27 mouse cellular contexts compared by ENCODE assay signal in the genomic region with DNA sequence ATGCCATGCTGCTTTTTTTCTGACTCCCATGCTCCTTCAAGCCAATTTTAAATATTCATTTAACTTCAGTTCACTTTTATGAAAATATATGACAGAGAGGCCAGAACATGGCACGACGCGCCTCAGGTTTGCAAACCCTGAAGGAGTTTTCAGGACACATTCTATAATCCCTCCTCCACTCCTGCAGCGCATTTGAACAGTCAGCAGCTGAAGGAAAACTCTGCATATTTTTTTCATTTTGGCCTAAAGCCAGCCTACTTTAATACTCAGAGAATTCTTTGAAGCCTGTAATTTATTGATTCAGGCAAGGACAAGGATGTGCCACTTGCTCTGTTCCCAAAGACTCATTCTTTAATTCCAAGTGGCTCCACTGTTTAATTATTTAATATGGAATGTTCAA.
DNase-seq lines count a peak whose midpoint lies in the region; ATAC-seq and TF ChIP-seq lines count a peak whose summit lies in the region.
"Had no signal": no experiment of that assay in that cellular context is flagged by ENCODE, and none has a peak within 500 bp of the region (broad histone marks: within the 10 kb centered on the region; RNA-seq: fewer than 3 reads in every experiment).

No protein-coding gene starts in this region.

- 87% methylated on average over 4 of the region's 4 CpGs for WGBS in hindbrain, embryonic 14.5 days
- WGBS in hindbrain, embryonic 11.5 days, result 91% methylated on average over 4 of the region's 4 CpGs
- 63% methylated on average over 4 of the region's 4 CpGs for WGBS in lung, postnatal 0 days

- no peaks in the 10 kb centered on the region for H3K4me1 ChIP-seq in hindbrain, embryonic 14.5 days (replicated peaks; ENCODE audit: control insufficient read depth, insufficient read depth, low read length)
- H3K4me1 ChIP-seq in hindbrain, embryonic 11.5 days (replicated peaks; ENCODE audit: control insufficient read depth, insufficient read depth, low read length), result no peaks in the 10 kb centered on the region
- no peaks in the 10 kb centered on the region for H3K4me1 ChIP-seq in lung, postnatal 0 days (ENCODE audit: insufficient read depth, low read depth, low read length)
- H3K4me1 ChIP-seq: embryonic facial prominence, embryonic 12.5 days; forebrain, embryonic 13.5 days; hindbrain, embryonic 15.5 days; intestine, embryonic 15.5 days; neural tube, embryonic 13.5 days had no signal

- H3K4me2 ChIP-seq in hindbrain, embryonic 14.5 days (replicated peaks), result no peak overlapping the region
- H3K4me2 ChIP-seq in hindbrain, embryonic 11.5 days (replicated peaks; ENCODE audit: low read depth, low read length), result no peak overlapping the region
- H3K4me2 ChIP-seq in lung, postnatal 0 days (replicated peaks; ENCODE audit: low read depth, low read length), result no peak overlapping the region
- H3K4me2 ChIP-seq: embryonic facial prominence, embryonic 12.5 days; forebrain, embryonic 13.5 days; hindbrain, embryonic 15.5 days; intestine, embryonic 15.5 days; liver, embryonic 11.5 days; neural tube, embryonic 13.5 days had no signal

- TF ChIP-seq CTCF in lung, postnatal 0 days (IDR thresholded peaks at IDR 0.05), result no peak
- TF ChIP-seq CTCF in brain, embryonic 14.5 days (IDR thresholded peaks at IDR 0.05; ENCODE audit: borderline replicate concordance, extremely low read depth, insufficient read depth, insufficient read length), result no peak

- H3K36me3 ChIP-seq in hindbrain, embryonic 14.5 days (replicated peaks; ENCODE audit: control insufficient read depth, insufficient read depth), result no peaks in the 10 kb centered on the region
- H3K36me3 ChIP-seq in hindbrain, embryonic 11.5 days (ENCODE audit: control insufficient read depth, insufficient read depth, low read length), result no peaks in the 10 kb centered on the region
- no peaks in the 10 kb centered on the region for H3K36me3 ChIP-seq in lung, postnatal 0 days (ENCODE audit: insufficient read depth, low read length)
- H3K36me3 ChIP-seq: embryonic facial prominence, embryonic 12.5 days; hindbrain, embryonic 15.5 days; intestine, embryonic 15.5 days; neural tube, embryonic 13.5 days had no signal

- TF ChIP-seq EP300 in lung, postnatal 0 days (IDR thresholded peaks at IDR 0.05), result no peak

- no peaks in the 10 kb centered on the region for H3K27me3 ChIP-seq in hindbrain, embryonic 14.5 days (ENCODE audit: control insufficient read depth, insufficient read depth, low read length)
- H3K27me3 ChIP-seq in hindbrain, embryonic 11.5 days (ENCODE audit: control insufficient read depth, insufficient read depth, low read length), result no peaks in the 10 kb centered on the region
- H3K27me3 ChIP-seq in lung, postnatal 0 days (replicated peaks; ENCODE audit: insufficient read depth, low read length), result no peaks in the 10 kb centered on the region
- H3K27me3 ChIP-seq: embryonic facial prominence, embryonic 12.5 days; forebrain, embryonic 13.5 days; hindbrain, embryonic 15.5 days; intestine, embryonic 15.5 days; neural tube, embryonic 13.5 days had no signal

- DNase-seq in adrenal gland, postnatal 14 days, result peak; percentile 3
- no peak for DNase-seq in adrenal gland, postnatal 10 days
- DNase-seq in hindbrain, embryonic 14.5 days (ENCODE audit: low spot score), result peak; percentile 34
- no peak for DNase-seq in hindbrain, embryonic 11.5 days (ENCODE audit: low spot score)
- DNase-seq in lung, postnatal 0 days (ENCODE audit: low spot score), result peak; percentile 13
- no peak for DNase-seq in lung, postnatal 10 days
- peak; percentile 54 for DNase-seq in brain, embryonic 14.5 days (ENCODE audit: low read depth)
- no peak for DNase-seq in gastrocnemius, postnatal 25 days
- DNase-seq: cerebellum, adult 18-20 months; cerebellum, postnatal 14 days; kidney, adult 8-10 months; kidney, postnatal 14 days; liver, postnatal 0 days; retina, postnatal 1 day; right cerebral cortex, postnatal 4 days; thymus, postnatal 36 days had no signal

- no peaks in the 10 kb centered on the region for H3K9me3 ChIP-seq in hindbrain, embryonic 14.5 days (ENCODE audit: control insufficient read depth, low read length)
- no peaks in the 10 kb centered on the region for H3K9me3 ChIP-seq in hindbrain, embryonic 11.5 days (ENCODE audit: control insufficient read depth, low read length)
- H3K9me3 ChIP-seq in lung, postnatal 0 days (ENCODE audit: low read length), result no peaks in the 10 kb centered on the region
- H3K9me3 ChIP-seq: embryonic facial prominence, embryonic 12.5 days; forebrain, embryonic 13.5 days; hindbrain, embryonic 15.5 days; intestine, embryonic 15.5 days; neural tube, embryonic 13.5 days had no signal

- ATAC-seq in hindbrain, embryonic 14.5 days (ENCODE audit: low FRiP score), result no peak
- no peak for ATAC-seq in hindbrain, embryonic 11.5 days (ENCODE audit: low FRiP score)
- no peak for ATAC-seq in lung, postnatal 0 days
- ATAC-seq: CD4-positive, CD25-positive, alpha-beta regulatory T cell, adult 4 months; forebrain, embryonic 13.5 days; intestine, embryonic 15.5 days; liver, postnatal 0 days had no signal

- no peak for TF ChIP-seq POLR2A in brain, embryonic 14.5 days (IDR thresholded peaks at IDR 0.05; ENCODE audit: borderline replicate concordance, extremely low read depth, insufficient read depth, insufficient read length, poor library complexity, severe bottlenecking)

- no peak overlapping the region for H3K4me3 ChIP-seq in hindbrain, embryonic 14.5 days (replicated peaks; ENCODE audit: low read length)
- no peak overlapping the region for H3K4me3 ChIP-seq in hindbrain, embryonic 11.5 days (ENCODE audit: low read depth, low read length)
- H3K4me3 ChIP-seq in lung, postnatal 0 days (ENCODE audit: low read depth, low read length), result no peak overlapping the region
- H3K4me3 ChIP-seq: embryonic facial prominence, embryonic 12.5 days; erythroblast, embryonic 14.5 days; forebrain, embryonic 13.5 days; hindbrain, embryonic 15.5 days; intestine, embryonic 15.5 days; layer of hippocampus, adult 2 months; myocyte; neural tube, embryonic 13.5 days had no signal

- no peak overlapping the region for H3K27ac ChIP-seq in hindbrain, embryonic 14.5 days
- no peak overlapping the region for H3K27ac ChIP-seq in hindbrain, embryonic 11.5 days (ENCODE audit: low read depth, low read length)
- H3K27ac ChIP-seq in lung, postnatal 0 days (ENCODE audit: low read length), result no peak overlapping the region
- H3K27ac ChIP-seq: embryonic facial prominence, embryonic 12.5 days; forebrain, embryonic 13.5 days; hindbrain, embryonic 15.5 days; intestine, embryonic 15.5 days; layer of hippocampus, adult 2 months; macrophage; neural tube, embryonic 13.5 days had no signal

- H3K9ac ChIP-seq in hindbrain, embryonic 14.5 days, result no peak overlapping the region
- no peak overlapping the region for H3K9ac ChIP-seq in hindbrain, embryonic 11.5 days (ENCODE audit: low read depth, low read length)
- no peak overlapping the region for H3K9ac ChIP-seq in lung, postnatal 0 days (replicated peaks; ENCODE audit: low read depth)
- H3K9ac ChIP-seq: embryonic facial prominence, embryonic 12.5 days; forebrain, embryonic 13.5 days; hindbrain, embryonic 15.5 days; intestine, embryonic 15.5 days; liver, postnatal 0 days; neural tube, embryonic 13.5 days had no signal

Comparison
In these comparisons a context has a peak if more than half of its experiments do, and no peak if none do; other contexts are left out.
1. DNase-seq: peak in adrenal gland, postnatal 14 days (single experiment), hindbrain, embryonic 14.5 days (single experiment), lung, postnatal 0 days (single experiment) and brain, embryonic 14.5 days (single experiment); none in adrenal gland, postnatal 10 days (single experiment), hindbrain, embryonic 11.5 days (single experiment), lung, postnatal 10 days (single experiment) and gastrocnemius, postnatal 25 days (single experiment).